Mouse (Mus musculus): ENCODE measurements around the gene Gsg1l.

The Gsg1l gene

DNA sequence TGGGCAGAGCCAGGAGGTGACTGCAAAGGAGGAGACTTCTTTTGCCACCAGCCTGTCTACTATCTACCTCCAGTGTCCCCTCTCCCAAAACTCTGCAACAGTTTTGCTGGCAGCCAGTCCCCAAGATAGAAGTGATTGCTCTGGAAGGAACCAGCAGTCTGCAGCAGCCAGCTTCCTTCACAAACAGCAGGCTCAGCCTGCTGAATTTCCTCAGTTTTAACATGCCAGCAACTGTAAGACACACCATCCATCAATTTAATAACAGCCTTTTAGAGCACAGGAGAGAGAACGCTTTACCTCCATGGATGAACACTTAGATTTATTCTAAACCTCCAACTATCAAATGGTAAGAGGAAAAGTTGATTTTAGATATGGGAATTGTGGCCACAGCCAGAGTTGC is 218.2 kb downstream of the Gsg1l start:
- no peak for DNase-seq (ENCODE audit: low spot score)

GRCm38 (mm10) chr7:125860421-125860820 is 221.8 kb downstream of the Gsg1l start:
- DNase-seq (ENCODE audit: low spot score), result no peak

DNA sequence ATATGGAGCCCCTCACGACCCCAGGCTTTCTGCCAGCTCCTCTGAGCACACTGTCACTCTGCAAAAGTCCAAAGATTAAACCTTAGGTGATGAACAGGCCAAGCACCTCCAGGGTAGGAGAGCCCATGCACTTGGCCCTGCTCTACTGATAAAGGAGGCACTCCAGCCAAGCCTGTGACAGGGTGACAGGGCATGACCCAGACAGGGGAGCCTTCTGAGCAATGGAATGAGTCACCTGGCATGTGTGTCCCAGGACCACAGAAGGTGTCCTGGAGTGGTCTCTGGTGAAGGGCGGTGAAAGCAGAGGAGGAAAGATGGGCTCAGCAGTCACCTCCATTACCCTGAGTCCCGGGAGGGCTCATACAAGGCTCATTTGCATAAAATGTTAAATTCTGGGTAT is 222.6 kb downstream of the Gsg1l start:
- no peak for DNase-seq (ENCODE audit: low spot score)

DNA sequence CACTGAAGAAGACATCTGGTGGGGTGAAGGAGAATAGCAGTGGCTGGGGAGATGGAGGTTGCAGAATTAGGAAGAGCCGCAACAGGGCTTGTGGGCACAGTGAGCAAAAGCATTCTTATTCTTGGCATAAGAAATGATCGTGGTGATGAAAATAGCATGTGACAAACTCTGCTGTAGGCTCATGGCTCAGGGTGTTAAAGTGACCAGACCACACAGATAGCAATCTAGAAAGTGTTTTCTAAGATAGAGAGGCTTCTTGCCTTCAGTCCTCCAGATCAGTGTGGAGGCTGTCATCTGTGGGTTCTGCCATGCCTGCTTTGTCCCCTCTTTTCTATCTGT is 234.7 kb downstream of the Gsg1l start:
- DNase-seq (ENCODE audit: low spot score), result no peak

- no peak for DNase-seq (ENCODE audit: low spot score)
Measured at GRCm38 (mm10) chr7:125846866-125847527, 235.2 kb downstream of the Gsg1l start.

DNA sequence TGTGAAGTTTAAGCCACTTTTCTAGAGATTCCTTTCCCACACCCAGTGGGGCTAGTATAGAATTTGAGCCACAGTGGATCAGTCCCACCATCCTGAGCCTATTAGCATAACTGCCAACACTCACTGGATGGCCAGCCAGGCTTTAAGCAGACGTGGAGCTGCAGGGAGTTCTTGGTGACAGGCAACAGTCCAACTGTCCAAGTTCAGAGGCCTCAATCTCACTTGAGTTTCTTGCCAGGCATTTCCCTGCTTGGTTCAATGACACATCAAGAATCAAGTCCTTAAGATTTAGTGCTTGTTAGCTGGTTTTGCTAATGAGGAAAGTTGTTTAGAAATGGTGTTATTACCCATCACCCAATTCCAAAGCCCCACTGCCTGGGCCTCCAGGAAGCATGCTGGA is 236.6 kb downstream of the Gsg1l start:
- DNase-seq (ENCODE audit: low spot score), result no peak

GRCm38 (mm10) chr7:125838078-125838742 is 244.0 kb downstream of the Gsg1l start:
- no peak for DNase-seq (ENCODE audit: low spot score)

GRCm38 (mm10) chr7:125833471-125833870 is 248.7 kb downstream of the Gsg1l start:
- DNase-seq (ENCODE audit: low spot score), result no peak

DNA sequence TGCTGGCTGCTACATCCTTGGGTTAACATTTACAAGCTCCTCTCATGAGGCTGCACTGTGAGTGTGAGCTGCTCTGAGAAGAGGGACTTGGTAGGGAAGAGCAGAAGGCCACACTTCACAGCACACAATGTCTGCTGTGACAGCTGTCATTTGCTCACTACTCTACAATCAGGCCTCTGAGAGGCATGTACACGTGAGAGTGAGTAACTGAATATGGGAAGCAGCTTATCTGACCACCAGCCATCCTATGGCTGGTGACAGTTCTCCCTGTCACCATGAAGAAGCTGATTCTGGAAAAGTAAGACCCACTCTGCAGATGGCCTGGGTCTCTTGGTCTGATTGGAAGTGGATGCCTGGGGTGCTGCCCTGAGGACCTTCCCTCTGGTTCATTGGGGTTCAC is 249.4 kb downstream of the Gsg1l start:
- DNase-seq (ENCODE audit: low spot score), result no peak

- no peak for DNase-seq (ENCODE audit: low spot score)
Measured at GRCm38 (mm10) chr7:125829121-125829666, 253.0 kb downstream of the Gsg1l start.

- DNase-seq (ENCODE audit: low spot score), result no peak
Measured at GRCm38 (mm10) chr7:125828561-125828960, 253.7 kb downstream of the Gsg1l start.
